Comparison of ENCODE assay signal across 9 mouse cellular contexts in genomic region chr2:138040302-138040701, GRCm38 (mm10).
DNase-seq lines count a peak whose midpoint lies in the region; ATAC-seq and TF ChIP-seq lines count a peak whose summit lies in the region.
"Had no signal": no experiment of that assay in that cellular context is flagged by ENCODE, and none has a peak within 500 bp of the region (broad histone marks: within the 10 kb centered on the region; RNA-seq: fewer than 3 reads in every experiment).

No protein-coding gene starts in this region.

- no peak overlapping the region for H3K4me2 ChIP-seq in limb, embryonic 14.5 days (replicated peaks; ENCODE audit: low read depth, low read length, severe bottlenecking)
- no peak overlapping the region for H3K4me2 ChIP-seq in stomach, postnatal 0 days (replicated peaks; ENCODE audit: low read depth)
- H3K4me2 ChIP-seq: liver, embryonic 13.5 days had no signal

- TF ChIP-seq EP300 in stomach, postnatal 0 days (optimal IDR thresholded peaks at IDR 0.05): no peak

- no peaks in the 10 kb centered on the region for H3K9me3 ChIP-seq in limb, embryonic 14.5 days (ENCODE audit: control insufficient read depth, low read length)
- no peaks in the 10 kb centered on the region for H3K9me3 ChIP-seq in stomach, postnatal 0 days (ENCODE audit: control insufficient read depth, low read length)
- H3K9me3 ChIP-seq: liver, embryonic 13.5 days had no signal

- H3K27ac ChIP-seq in limb, embryonic 14.5 days (replicated peaks; ENCODE audit: low read depth, low read length): no peak overlapping the region
- peak overlapping the region; percentile 58; the same call in 1 of the 2 replicates for H3K27ac ChIP-seq in stomach, postnatal 0 days (replicated peaks)
- H3K27ac ChIP-seq: liver, embryonic 13.5 days had no signal

- no peak for TF ChIP-seq CTCF in stomach, postnatal 0 days (IDR thresholded peaks at IDR 0.05; ENCODE audit: low read depth)

- no peaks in the 10 kb centered on the region for H3K36me3 ChIP-seq in limb, embryonic 14.5 days (ENCODE audit: control insufficient read depth, insufficient read depth, low read length)
- H3K36me3 ChIP-seq in stomach, postnatal 0 days (ENCODE audit: control insufficient read depth, insufficient read depth, low read length): no peaks in the 10 kb centered on the region
- H3K36me3 ChIP-seq: liver, embryonic 13.5 days had no signal

- peak; percentile 30 for DNase-seq in urinary bladder, postnatal 14 days (ENCODE audit: low spot score)
- DNase-seq in urinary bladder, postnatal 25 days (ENCODE audit: low spot score): no peak
- DNase-seq in heart, postnatal 36 days: peak; percentile 8 to 18
- DNase-seq in limb, embryonic 14.5 days (ENCODE audit: low spot score): peak; percentile 77
- DNase-seq in stomach, postnatal 0 days (ENCODE audit: low spot score): peak; percentile 14
- DNase-seq in neural tube, embryonic 10.5 days (ENCODE audit: extremely low spot score, low spot score): no peak
- DNase-seq: liver, embryonic 13.5 days had no signal

- peak; percentile 84 for ATAC-seq in limb, embryonic 14.5 days (ENCODE audit: low FRiP score, low read depth)
- ATAC-seq in stomach, postnatal 0 days (ENCODE audit: low FRiP score, low TSS enrichment): peak; percentile 29; the same call in 1 of the 2 replicates
- ATAC-seq in cerebellum, adult (ENCODE audit: insufficient number of reproducible peaks, low FRiP score, low TSS enrichment): no peak
- no peak for ATAC-seq in megakaryocyte, adult 5-6 weeks (ENCODE audit: poor library complexity, severe bottlenecking)

- 53% methylated on average over 5 of the region's 5 CpGs for WGBS in limb, embryonic 14.5 days
- WGBS in stomach, postnatal 0 days: 50% methylated on average over 5 of the region's 5 CpGs

- no peaks in the 10 kb centered on the region for H3K27me3 ChIP-seq in limb, embryonic 14.5 days (ENCODE audit: control insufficient read depth, insufficient read depth, low read length)
- no peaks in the 10 kb centered on the region for H3K27me3 ChIP-seq in stomach, postnatal 0 days (ENCODE audit: control insufficient read depth, insufficient read depth, low read length)
- H3K27me3 ChIP-seq: liver, embryonic 13.5 days had no signal

- H3K9ac ChIP-seq in limb, embryonic 14.5 days (ENCODE audit: low read depth, low read length, severe bottlenecking): no peak overlapping the region
- no peak overlapping the region for H3K9ac ChIP-seq in stomach, postnatal 0 days (ENCODE audit: low read length)
- H3K9ac ChIP-seq: liver, embryonic 13.5 days had no signal

- no peak for TF ChIP-seq POLR2A in limb, embryonic 14.5 days (IDR thresholded peaks at IDR 0.05; ENCODE audit: borderline replicate concordance, extremely low read depth, insufficient read depth, insufficient read length)

- no peak overlapping the region for H3K4me3 ChIP-seq in limb, embryonic 14.5 days (replicated peaks; ENCODE audit: low read length)
- no peak overlapping the region for H3K4me3 ChIP-seq in stomach, postnatal 0 days (ENCODE audit: low read depth, low read length)
- H3K4me3 ChIP-seq: liver, embryonic 13.5 days had no signal

- intact Hi-C loops in heart, postnatal 36 days (cut with DNase I): no loop called here

- H3K4me1 ChIP-seq in limb, embryonic 14.5 days (ENCODE audit: control insufficient read depth, insufficient read depth, low read length): no peaks in the 10 kb centered on the region
- 0 out of 2 replicates have a peak, but pooled peaks cover 2% of the 10 kb centered on the region for H3K4me1 ChIP-seq in stomach, postnatal 0 days (replicated peaks; ENCODE audit: control insufficient read depth, insufficient read depth)
- H3K4me1 ChIP-seq: liver, embryonic 13.5 days had no signal

Comparison
In these comparisons a context has a peak if more than half of its experiments do, and no peak if none do; other contexts are left out.
1. DNase-seq: peak in urinary bladder, postnatal 14 days (single experiment), heart, postnatal 36 days (2 of 2), limb, embryonic 14.5 days (single experiment) and stomach, postnatal 0 days (single experiment); none in urinary bladder, postnatal 25 days (single experiment) and neural tube, embryonic 10.5 days (single experiment).
2. ATAC-seq: peak in limb, embryonic 14.5 days (single experiment) and stomach, postnatal 0 days (single experiment); none in cerebellum, adult (single experiment) and megakaryocyte, adult 5-6 weeks (single experiment).